Comparison of ENCODE assay signal across 8 mouse cellular contexts in genomic region chr12:85287809-85288485, GRCm38 (mm10). TPM values are rescaled to one million over a fixed set of nuclear protein-coding genes. Genes with fewer than 3 reads are reported as not detected.
DNase-seq lines count a peak whose midpoint lies in the region; ATAC-seq lines count a peak whose summit lies in the region.

Acyp1 (minus strand) TSS chr12:85288438.

- H3K27me3 ChIP-seq in hindbrain, embryonic 15.5 days, result no peaks in the 10 kb centered on the region
- no peaks in the 10 kb centered on the region for H3K27me3 ChIP-seq in limb, embryonic 15.5 days
- H3K27me3 ChIP-seq in midbrain, embryonic 16.5 days (ENCODE audit: control insufficient read depth, insufficient read depth, low read depth, low read length), result no peaks in the 10 kb centered on the region

- H3K36me3 ChIP-seq in hindbrain, embryonic 15.5 days, result no peaks in the 10 kb centered on the region
- H3K36me3 ChIP-seq in limb, embryonic 15.5 days, result no peaks in the 10 kb centered on the region
- H3K36me3 ChIP-seq in midbrain, embryonic 16.5 days (ENCODE audit: control insufficient read depth, insufficient read depth, low read length), result no peaks in the 10 kb centered on the region

- DNase-seq in kidney, adult 18-20 months, result peak; percentile 72
- no peak for DNase-seq in kidney, adult 11 months
- peak in 1 of 2 experiments; percentile 11 for DNase-seq in adrenal gland, postnatal 4 days (ENCODE audit: low spot score in 2 of 2)
- DNase-seq in gastrocnemius, postnatal 14 days, result peak; percentile 61
- no peak for DNase-seq in cerebellum, adult 9-11 months

- peak within 1 kb of the TSS; percentile 81 for H3K4me2 ChIP-seq in hindbrain, embryonic 15.5 days
- H3K4me2 ChIP-seq in limb, embryonic 15.5 days, result peak within 1 kb of the TSS; percentile 83
- peak within 1 kb of the TSS; percentile 94 for H3K4me2 ChIP-seq in midbrain, embryonic 16.5 days (ENCODE audit: low read length)

- peaks cover 20% of the 10 kb centered on the region for H3K4me1 ChIP-seq in hindbrain, embryonic 15.5 days (replicated peaks)
- H3K4me1 ChIP-seq in limb, embryonic 15.5 days, result peaks cover 30% of the 10 kb centered on the region
- 0 out of 2 replicates have a peak, but pooled peaks cover 5% of the 10 kb centered on the region for H3K4me1 ChIP-seq in midbrain, embryonic 16.5 days (ENCODE audit: control insufficient read depth, insufficient read depth, low read length)

- no peaks in the 10 kb centered on the region for H3K9me3 ChIP-seq in hindbrain, embryonic 15.5 days
- H3K9me3 ChIP-seq in limb, embryonic 15.5 days, result no peaks in the 10 kb centered on the region
- H3K9me3 ChIP-seq in midbrain, embryonic 16.5 days (replicated peaks; ENCODE audit: control insufficient read depth, low read length, poor library complexity, severe bottlenecking), result no peaks in the 10 kb centered on the region

- H3K4me3 ChIP-seq in hindbrain, embryonic 15.5 days, result peak within 1 kb of the TSS; percentile 46
- peak within 1 kb of the TSS; percentile 45 for H3K4me3 ChIP-seq in limb, embryonic 15.5 days
- H3K4me3 ChIP-seq in midbrain, embryonic 16.5 days (ENCODE audit: low read depth, low read length), result peak within 1 kb of the TSS; percentile 54

- peak within 1 kb of the TSS; percentile 19 for H3K27ac ChIP-seq in hindbrain, embryonic 15.5 days (replicated peaks)
- peak within 1 kb of the TSS; percentile 84 for H3K27ac ChIP-seq in limb, embryonic 15.5 days
- 0 out of 2 replicates have a peak within 1 kb of the TSS, but pooled peaks have one; percentile 28 for H3K27ac ChIP-seq in midbrain, embryonic 16.5 days (ENCODE audit: low read length)

- peak within 1 kb of the TSS; percentile 51 for H3K9ac ChIP-seq in hindbrain, embryonic 15.5 days
- peak within 1 kb of the TSS; percentile 18; the same call in 1 of the 2 replicates for H3K9ac ChIP-seq in limb, embryonic 15.5 days
- peak within 1 kb of the TSS; percentile 69 for H3K9ac ChIP-seq in midbrain, embryonic 16.5 days (ENCODE audit: low read depth, low read length)

- intact Hi-C loops in gastrocnemius, postnatal 14 days (cut with DNase I; ENCODE audit: low total_unique reads), result loop anchor here (5.0 kb wide), 1 partner anchor 116 kb away; no protein-coding TSS in a partner anchor

- ATAC-seq in hindbrain, embryonic 15.5 days (ENCODE audit: low FRiP score, low read depth), result peak; percentile 72
- peak; percentile 82 for ATAC-seq in limb, embryonic 15.5 days (ENCODE audit: insufficient number of reproducible peaks, low FRiP score, low TSS enrichment, low read depth)
- peak; percentile 75 for ATAC-seq in midbrain, embryonic 16.5 days

- WGBS in hindbrain, embryonic 15.5 days, result 7% methylated on average over 21 of the region's 21 CpGs
- 6% methylated on average over 21 of the region's 21 CpGs for WGBS in limb, embryonic 15.5 days
- 7% methylated on average over 21 of the region's 21 CpGs for WGBS in midbrain, embryonic 16.5 days

RNA-seq across cellular contexts. Expression of gene Acyp1, which starts in this region (rescaled TPM):
- total RNA-seq in adrenal gland, postnatal 4 days (2021), result 10 to 100 TPM; 29.3 to 38.6 TPM
- 10 to 100 TPM; 26.2 to 27.3 TPM for total RNA-seq in gastrocnemius, postnatal 14 days (2021)
- polyA plus RNA-seq in hindbrain, embryonic 15.5 days (2015; fragmentation: Nextera tagmentation; extraction: Ambion mirVana), result 51.3 and 56.1 TPM in 2 replicates
- 41.8 and 42.0 TPM in 2 replicates for polyA plus RNA-seq in limb, embryonic 15.5 days (2015; fragmentation: Nextera tagmentation; extraction: Ambion mirVana)
- polyA plus RNA-seq in midbrain, embryonic 16.5 days (2015; fragmentation: Nextera tagmentation; extraction: Ambion mirVana), result 48.4 and 50.2 TPM in 2 replicates

Comparison
In these comparisons a context has a peak if more than half of its experiments do, and no peak if none do; other contexts are left out.
1. DNase-seq: peak in kidney, adult 18-20 months (single experiment) and gastrocnemius, postnatal 14 days (single experiment); none in kidney, adult 11 months (single experiment) and cerebellum, adult 9-11 months (single experiment).
2. H3K27ac ChIP-seq: peak in every context shown above with its lines; median percentile 84 in limb, embryonic 15.5 days; 28 in midbrain, embryonic 16.5 days; 19 in hindbrain, embryonic 15.5 days.
3. H3K9ac ChIP-seq: peak in every context shown above with its lines; median percentile 69 in midbrain, embryonic 16.5 days; 51 in hindbrain, embryonic 15.5 days; 18 in limb, embryonic 15.5 days.
4. Peak in every context shown above with its lines, with median percentiles within 50 percentile points of each other: ATAC-seq, H3K4me2 ChIP-seq and H3K4me3 ChIP-seq.